23 mouse cellular contexts compared by ENCODE assay signal in the genomic region with DNA sequence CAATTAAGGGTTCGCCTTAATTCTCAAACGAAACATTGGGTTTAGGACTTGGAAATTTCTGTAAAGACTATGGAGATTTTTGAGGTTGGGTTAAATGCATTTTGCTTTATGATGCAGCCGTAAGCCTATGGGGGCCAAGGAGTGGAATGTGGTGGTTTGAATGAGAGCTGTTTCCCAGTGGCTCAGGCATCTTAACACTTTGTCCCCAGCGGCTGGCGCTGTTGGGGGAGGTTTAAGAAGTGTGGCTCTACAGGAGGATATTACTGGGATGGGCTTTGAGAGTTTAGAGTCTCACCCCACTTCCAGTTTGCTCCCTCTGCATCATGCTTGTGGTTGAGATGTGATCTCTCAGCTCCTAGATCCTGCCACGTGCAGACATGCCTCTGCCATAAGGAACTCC.
A peak's percentile ranks its signal among the peaks of the same experiment; 100 is the strongest.
DNase-seq lines count a peak whose midpoint lies in the region; TF ChIP-seq lines count a peak whose summit lies in the region.
"Had no signal": no experiment of that assay in that cellular context is flagged by ENCODE, and none has a peak within 500 bp of the region (broad histone marks: within the 10 kb centered on the region; RNA-seq: fewer than 3 reads in every experiment).

No protein-coding gene starts in this region.

- H3K27ac ChIP-seq in gastrocnemius, adult 2 months, result no peak overlapping the region
- no peak overlapping the region for H3K27ac ChIP-seq in layer of hippocampus, adult 2 months
- H3K27ac ChIP-seq: embryonic facial prominence, embryonic 15.5 days; heart, embryonic 10.5 days; hindbrain, embryonic 14.5 days; hindbrain, postnatal 0 days had no signal

- intact Hi-C loops in gastrocnemius, adult 2 months (cut with DNase I), result no loop called here

- peak; percentile 23; the same call in 1 of the 2 replicates for TF ChIP-seq CTCF in gastrocnemius, adult 2 months (IDR thresholded peaks at IDR 0.05)
- TF ChIP-seq CTCF in layer of hippocampus, adult 2 months (conservative IDR thresholded peaks at IDR 0.05), result peak; percentile 45

- no peak overlapping the region for H3K4me3 ChIP-seq in gastrocnemius, adult 2 months
- H3K4me3 ChIP-seq in layer of hippocampus, adult 2 months, result no peak overlapping the region
- H3K4me3 ChIP-seq: embryonic facial prominence, embryonic 15.5 days; heart, embryonic 10.5 days; heart, embryonic 13.5 days had no signal

- peak; percentile 12 for DNase-seq in adrenal gland, postnatal 14 days
- no peak for DNase-seq in adrenal gland, adult 18-20 months (ENCODE audit: low spot score in 2 of 2)
- no peak for DNase-seq in gastrocnemius, adult 2 months
- no peak for DNase-seq in gastrocnemius, postnatal 10 days
- no peak for DNase-seq in layer of hippocampus, adult 2 months (ENCODE audit: low spot score in 2 of 2)
- no peak for DNase-seq in layer of hippocampus, adult 11-12 months (ENCODE audit: low spot score)
- DNase-seq in thymus, postnatal 4 days, result peak; percentile 52
- no peak for DNase-seq in thymus, postnatal 25 days
- DNase-seq: adrenal gland, adult 2 months; adrenal gland, postnatal 25 days; cerebellum, adult 18-20 months; cerebellum, adult 9-10 months; cerebellum, postnatal 25 days; forebrain, postnatal 0 days; gastrocnemius, postnatal 14 days; heart, adult 18-20 months; heart, postnatal 14 days; heart, postnatal 4 days had no signal

Comparison
In these comparisons a context has a peak if more than half of its experiments do, and no peak if none do; other contexts are left out.
1. DNase-seq: peak in adrenal gland, postnatal 14 days (single experiment) and thymus, postnatal 4 days (single experiment); none in adrenal gland, adult 18-20 months (0 of 2), gastrocnemius, adult 2 months (single experiment), gastrocnemius, postnatal 10 days (single experiment), layer of hippocampus, adult 2 months (0 of 2), layer of hippocampus, adult 11-12 months (single experiment) and thymus, postnatal 25 days (single experiment).